Mouse (Mus musculus) olfactory bulb, adult 2 months (tissue): ENCODE results near the gene Tspan3.

Experiments used
- CTCF ChIP-seq: fragments of 200-500 bp; IDR thresholded peaks from 2 replicates; pipeline ENCODE4 v1.5.1; 2012; ENCODE audit warnings: low read depth, mild to moderate bottlenecking, low read length, moderate library complexity; ENCODE audit not compliant: insufficient read depth
- POLR2A ChIP-seq: fragments of 200-500 bp; IDR thresholded peaks from 2 replicates; pipeline ENCODE4 v1.6.1; 2012; ENCODE audit warnings: mild to moderate bottlenecking, low read depth, low read length, moderate library complexity; ENCODE audit not compliant: insufficient read depth

DNA sequence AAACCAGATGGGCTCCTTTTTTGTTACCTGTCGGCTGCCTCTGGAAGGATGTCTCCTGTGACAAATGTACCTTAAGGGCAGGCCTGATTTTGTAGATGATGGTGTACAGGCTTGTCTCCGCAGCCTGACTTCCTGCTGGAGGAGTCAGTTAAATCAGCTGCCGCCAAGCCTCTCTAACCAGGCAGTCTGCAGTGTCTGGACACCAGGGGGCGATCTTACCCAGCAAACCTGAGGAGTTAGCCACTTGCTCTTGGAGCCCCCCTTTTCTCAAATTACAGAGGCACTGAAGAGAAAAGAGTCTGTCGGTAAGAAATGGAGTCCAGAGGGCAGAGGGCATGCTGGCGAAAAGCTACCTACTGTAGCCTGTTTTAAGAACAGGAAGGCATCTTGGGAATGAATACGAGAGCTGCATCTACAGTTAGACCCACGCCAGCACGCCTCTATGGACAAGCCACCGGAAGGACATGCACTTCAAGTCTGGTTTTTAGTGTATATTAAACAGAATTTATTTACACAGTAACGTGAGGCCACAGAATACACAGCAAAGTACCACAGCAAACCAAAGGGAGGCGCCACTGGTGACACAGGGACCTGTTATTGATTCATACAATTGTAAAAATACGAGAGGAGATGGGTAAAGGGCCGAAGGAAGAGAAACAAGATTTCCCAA is 35.5 kb upstream of the Tspan3 start:
- TF ChIP-seq POLR2A (no peak), CTCF (peak; percentile 88)
